Mouse (Mus musculus) midbrain, postnatal 0 days (tissue): ENCODE measurements at regions not wholly inside any gene's neighbourhood (a gene's known extent, or its start where the extent isn't known, plus 50 kb on each side); places are given as distances from the start of the nearest gene placed in this dataset.
"Not testable (repeated sequence)": the region's sequence is repeated elsewhere in the genome, so short reads cannot be mapped to it uniquely, and the experiment has no call there.

Experiments
- ATAC-seq: fragments of 200-750 bp; cut with Nextera tagmentation; 2 replicates; pipeline ENCODE4 v1.8.0; 2017; ENCODE audit warnings: moderate number of reproducible peaks, mild to moderate bottlenecking, moderate TSS enrichment, moderate library complexity; ENCODE audit not compliant: low FRiP score
- DNase-seq: peaks from one replicate; pipeline ENCODE4 v3.0.0-alpha.2; 2015; ENCODE audit warnings: low spot score
- H3K27ac ChIP-seq: fragments of 300-500 bp; sonication (generic); 2 replicates; pipeline ENCODE4 v1.5.1; 2014; ENCODE audit warnings: low read depth, mild to moderate bottlenecking, low read length, mixed read lengths
- H3K27me3 ChIP-seq: fragments of 300-500 bp; sonication (generic); 2 replicates; pipeline ENCODE4 v1.6.1; 2014; ENCODE audit warnings: low read length, control low read depth, mixed read lengths; ENCODE audit not compliant: insufficient read depth
- H3K36me3 ChIP-seq: fragments of 300-500 bp; sonication (generic); 2 replicates; pipeline ENCODE4 v1.6.1; 2014; ENCODE audit warnings: low read length, control low read depth, mixed read lengths; ENCODE audit not compliant: insufficient read depth
- H3K4me1 ChIP-seq: fragments of 300-500 bp; sonication (generic); 2 replicates; pipeline ENCODE4 v1.6.1; 2014; ENCODE audit warnings: mild to moderate bottlenecking, control low read depth, antibody characterized with exemption, low read length, mixed read lengths; ENCODE audit not compliant: insufficient read depth
- H3K4me2 ChIP-seq: fragments of 300-500 bp; sonication (generic); 2 replicates; pipeline ENCODE4 v1.6.1; 2014; ENCODE audit warnings: low read depth, mild to moderate bottlenecking, low read length, mixed read lengths; ENCODE audit not compliant: poor library complexity, severe bottlenecking
- H3K4me3 ChIP-seq: fragments of 300-500 bp; sonication (generic); 2 replicates; pipeline ENCODE4 v1.5.1; 2014; ENCODE audit warnings: low read depth, mild to moderate bottlenecking, low read length, moderate library complexity
- H3K9ac ChIP-seq: fragments of 300-500 bp; sonication (generic); replicated peaks from 2 replicates; pipeline ENCODE4 v1.6.1; 2014; ENCODE audit warnings: mild to moderate bottlenecking, low read length, moderate library complexity, mixed read lengths; ENCODE audit not compliant: poor library complexity, severe bottlenecking
- H3K9me3 ChIP-seq: fragments of 300-500 bp; sonication (generic); 2 replicates; pipeline ENCODE4 v1.6.1; 2016; ENCODE audit warnings: low read length, control low read depth
- CTCF ChIP-seq: IDR thresholded peaks from 2 replicates; pipeline ENCODE4 v1.5.1; 2016; ENCODE audit warnings: antibody characterized with exemption, mild to moderate bottlenecking
- WGBS: fragments of 180-500 bp; shearing (Covaris S2); extraction: QIAGEN DNeasy Blood & Tissue Kit; methylation state at CpG from one replicate; pipeline ENCODE4 v1.1.7; 2014; 5-methylcytosine and 5-hydroxymethylcytosine counted together

- not testable (repeated sequence) for ATAC-seq
- WGBS, result 77% methylated on average over 2 of the region's 2 CpGs
These were observed 52.3 kb upstream of the Cttnbp2 start for GRCm38 (mm10) chr6:18566934-18567333.

GRCm38 (mm10) chr6:18569221-18569620 is 54.6 kb upstream of the Cttnbp2 start:
- 84% methylated on average over 2 of the region's 2 CpGs for WGBS
- no peaks in the 10 kb centered on the region for H3K9me3 ChIP-seq
- no peaks in the 10 kb centered on the region for H3K4me1 ChIP-seq
- DNase-seq (no peak), ATAC-seq (no peak)
- H3K36me3 ChIP-seq, result no peaks in the 10 kb centered on the region
- H3K4me3 ChIP-seq, result no peak overlapping the region
- no peaks in the 10 kb centered on the region for H3K27me3 ChIP-seq
- no peak for TF ChIP-seq CTCF
- no peak overlapping the region for H3K9ac ChIP-seq
- H3K27ac ChIP-seq, result no peak overlapping the region
- no peak overlapping the region for H3K4me2 ChIP-seq

More at GRCm38 (mm10) chr6:18566934-18567333, 52.3 kb upstream of the Cttnbp2 start:
- not testable (repeated sequence) for H3K4me3 ChIP-seq, H3K36me3 ChIP-seq, DNase-seq, H3K27me3 ChIP-seq, H3K9me3 ChIP-seq, H3K4me2 ChIP-seq, H3K9ac ChIP-seq, H3K4me1 ChIP-seq, H3K27ac ChIP-seq

- H3K27me3 ChIP-seq, result no peaks in the 10 kb centered on the region
- no peak overlapping the region for H3K27ac ChIP-seq
- no peaks in the 10 kb centered on the region for H3K9me3 ChIP-seq
- no peak overlapping the region for H3K4me3 ChIP-seq
- H3K4me1 ChIP-seq, result peaks cover 3% of the 10 kb centered on the region; the same call in 1 of the 2 replicates
- ATAC-seq (no peak), DNase-seq (no peak)
- no peak overlapping the region for H3K4me2 ChIP-seq
- no peak for TF ChIP-seq CTCF
- H3K9ac ChIP-seq, result no peak overlapping the region
- no peaks in the 10 kb centered on the region for H3K36me3 ChIP-seq
These were observed 63.9 kb upstream of the Cttnbp2 start for GRCm38 (mm10) chr6:18578501-18578900.

- DNase-seq, result no peak
- Histone ChIP-seq H3K4me1 (no peaks in the 10 kb centered on the region), H3K4me3 (no peak overlapping the region)
These were observed 74.8 kb upstream of the Cttnbp2 start for GRCm38 (mm10) chr6:18589436-18589835.

GRCm38 (mm10) chr6:18596680-18597079 is 82.0 kb upstream of the Cttnbp2 start:
- TF ChIP-seq CTCF, result no peak
- H3K4me3 ChIP-seq, result no peak overlapping the region
- no peak for DNase-seq
- H3K27ac ChIP-seq, result no peak overlapping the region
- no peak overlapping the region for H3K9ac ChIP-seq
- WGBS, result 61% methylated on average over 5 of the region's 5 CpGs
- ATAC-seq, result 0 out of 2 replicates have a peak, but pooled peaks have one; percentile 13
- no peaks in the 10 kb centered on the region for H3K9me3 ChIP-seq
- H3K4me2 ChIP-seq, result no peak overlapping the region
- no peaks in the 10 kb centered on the region for H3K4me1 ChIP-seq
- no peaks in the 10 kb centered on the region for H3K27me3 ChIP-seq
- no peaks in the 10 kb centered on the region for H3K36me3 ChIP-seq

More at GRCm38 (mm10) chr6:18589436-18589835, 74.8 kb upstream of the Cttnbp2 start:
- no peak for ATAC-seq
- Histone ChIP-seq H3K27me3 (no peaks in the 10 kb centered on the region), H3K27ac (no peak overlapping the region), H3K9ac (no peak overlapping the region), H3K9me3 (no peaks in the 10 kb centered on the region), H3K4me2 (no peak overlapping the region), H3K36me3 (no peaks in the 10 kb centered on the region)
- TF ChIP-seq CTCF, result no peak

- Histone ChIP-seq H3K27me3 (no peaks in the 10 kb centered on the region), H3K9ac (no peak overlapping the region), H3K4me3 (no peak overlapping the region), H3K27ac (no peak overlapping the region), H3K4me2 (no peak overlapping the region), H3K4me1 (no peaks in the 10 kb centered on the region), H3K36me3 (no peaks in the 10 kb centered on the region), H3K9me3 (0 out of 2 replicates have a peak, but pooled peaks cover under 1% of the 10 kb centered on the region)
- 80% methylated on average over 4 of the region's 4 CpGs for WGBS
- ATAC-seq (no peak), DNase-seq (no peak)
- TF ChIP-seq CTCF, result no peak
These were observed 85.0 kb upstream of the Cttnbp2 start for GRCm38 (mm10) chr6:18599626-18600025.
